ENCODE assay signal across 21 mouse cellular contexts in genomic region chr11:53503738-53504137, GRCm38 (mm10). TPM values are rescaled to one million over a fixed set of nuclear protein-coding genes. Genes with fewer than 3 reads are reported as not detected.
"Had no signal": no experiment of that assay in that cellular context is flagged by ENCODE, and none has a peak within 500 bp of the region (broad histone marks: within the 10 kb centered on the region; RNA-seq: fewer than 3 reads in every experiment).

No protein-coding gene starts in this region.

- H3K4me1 ChIP-seq: midbrain, embryonic 15.5 days; neural tube, embryonic 12.5 days had no signal

- DNase-seq: lung, postnatal 10 days; right cerebral cortex, postnatal 14 days; thymus, postnatal 14 days; thymus, postnatal 36 days had no signal

- H3K36me3 ChIP-seq: lung, embryonic 15.5 days; midbrain, embryonic 13.5 days; midbrain, embryonic 15.5 days; neural tube, embryonic 12.5 days; stomach, embryonic 15.5 days had no signal

- ATAC-seq: midbrain, embryonic 13.5 days; midbrain, embryonic 15.5 days had no signal

- H3K4me3 ChIP-seq: lung, embryonic 15.5 days; megakaryocyte, embryonic 14.5 days; midbrain, embryonic 13.5 days; midbrain, embryonic 15.5 days; neural tube, embryonic 12.5 days; stomach, embryonic 15.5 days had no signal

- H3K9ac ChIP-seq: liver, embryonic 14.5 days; lung, embryonic 15.5 days; midbrain, embryonic 13.5 days; midbrain, embryonic 15.5 days; neural tube, embryonic 12.5 days; stomach, embryonic 15.5 days had no signal

- H3K27ac ChIP-seq: liver, embryonic 14.5 days; lung, embryonic 15.5 days; midbrain, embryonic 13.5 days; midbrain, embryonic 15.5 days; neural tube, embryonic 12.5 days; stomach, embryonic 15.5 days; stomach, postnatal 0 days had no signal

- H3K4me2 ChIP-seq: lung, embryonic 15.5 days; midbrain, embryonic 11.5 days; midbrain, embryonic 13.5 days; midbrain, embryonic 15.5 days; neural tube, embryonic 12.5 days; stomach, embryonic 15.5 days had no signal

- H3K27me3 ChIP-seq: lung, embryonic 15.5 days; midbrain, embryonic 15.5 days; stomach, embryonic 15.5 days had no signal

- H3K9me3 ChIP-seq: lung, embryonic 15.5 days; midbrain, embryonic 13.5 days; midbrain, embryonic 15.5 days; neural tube, embryonic 12.5 days; stomach, embryonic 15.5 days had no signal

RNA-seq across cellular contexts. Expression of gene Sowaha, which starts 23.7 kb away (rescaled TPM):
- total RNA-seq: monocyte, adult 5-6 weeks; neutrophil, adult 5-6 weeks had no signal

RNA-seq across cellular contexts. Expression of gene Gm9945, which starts 23.8 kb away (rescaled TPM):
- total RNA-seq: midbrain, postnatal 0 days; monocyte, adult 5-6 weeks; neutrophil, adult 5-6 weeks had no signal
- polyA plus RNA-seq: lung, embryonic 15.5 days; midbrain, embryonic 13.5 days; neural tube, embryonic 12.5 days; spleen, adult 2 months; stomach, embryonic 15.5 days; stomach, postnatal 0 days; testis, adult 2 months; thymus, postnatal 0 days had no signal

RNA-seq across cellular contexts. Expression of gene Gm9837, which starts 33.5 kb away (rescaled TPM):
- total RNA-seq: midbrain, postnatal 0 days; monocyte, adult 5-6 weeks; neutrophil, adult 5-6 weeks had no signal
- polyA plus RNA-seq: liver, embryonic 14.5 days; liver, embryonic 16.5 days; lung, embryonic 15.5 days; midbrain, embryonic 11.5 days; midbrain, embryonic 13.5 days; midbrain, embryonic 15.5 days; midbrain, postnatal 0 days; neural tube, embryonic 12.5 days; neural tube, embryonic 14.5 days; spleen, adult 2 months; stomach, embryonic 15.5 days; stomach, postnatal 0 days; thymus, postnatal 0 days had no signal

RNA-seq across cellular contexts. Expression of gene Shroom1, which starts 46.7 kb away (rescaled TPM):
- total RNA-seq: monocyte, adult 5-6 weeks; neutrophil, adult 5-6 weeks had no signal
